Comparison of ENCODE assay signal across 9 mouse cellular contexts in the genomic region with DNA sequence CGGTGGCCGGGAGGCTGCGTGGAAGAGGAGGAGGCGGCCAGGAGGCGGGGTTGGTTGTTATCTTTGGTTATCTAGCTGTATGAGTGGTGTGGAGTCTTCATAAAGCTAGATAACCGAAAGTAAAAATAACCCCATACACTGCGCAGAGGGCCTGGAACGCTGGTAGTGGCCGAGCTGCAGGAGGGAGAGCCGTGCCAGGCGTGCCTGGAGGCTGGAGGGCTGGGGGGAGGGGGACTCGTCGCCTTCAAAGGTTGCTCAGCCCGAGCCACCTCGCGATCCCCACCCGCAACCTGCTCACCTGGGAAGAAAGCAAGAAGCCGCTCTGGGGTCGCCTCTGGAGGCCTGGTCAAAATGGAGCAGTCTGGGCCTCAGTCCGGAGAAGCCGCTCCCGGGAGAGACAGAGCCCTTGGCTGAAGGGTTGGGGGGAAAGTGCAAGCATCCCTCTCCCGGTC. TPM values are rescaled to one million over a fixed set of nuclear protein-coding genes. Genes with fewer than 3 reads are reported as not detected.
DNase-seq lines count a peak whose midpoint lies in the region; ATAC-seq and TF ChIP-seq lines count a peak whose summit lies in the region.
"Had no signal": no experiment of that assay in that cellular context is flagged by ENCODE, and none has a peak within 500 bp of the region (broad histone marks: within the 10 kb centered on the region; RNA-seq: fewer than 3 reads in every experiment).

No protein-coding gene starts in this region.

- in situ Hi-C loops in CH12.LX (cut with MboI; ENCODE audit: low pct_ligation_motif_present, low pct_unique_long_range_greater_than_20kb, low sequenced_read_pairs), result no loop called here

- H3K9ac ChIP-seq in CH12.LX (ENCODE audit: insufficient read depth, low read depth), result no peak overlapping the region
- no peak overlapping the region for H3K9ac ChIP-seq in embryonic facial prominence, embryonic 15.5 days
- no peak overlapping the region for H3K9ac ChIP-seq in limb, embryonic 15.5 days
- H3K9ac ChIP-seq in stomach, embryonic 14.5 days (replicated peaks; ENCODE audit: low read depth, low read length), result no peak overlapping the region

- TF ChIP-seq CTCF in CH12.LX (conservative IDR thresholded peaks at IDR 0.05 in 1 of 2, IDR thresholded peaks at IDR 0.05 in 1 of 2; ENCODE audit: low read depth in 2 of 2, low read length in 2 of 2), result no peak

- ATAC-seq in embryonic facial prominence, embryonic 15.5 days (ENCODE audit: insufficient number of reproducible peaks, low FRiP score, low TSS enrichment, low read depth), result no peak
- no peak for ATAC-seq in limb, embryonic 15.5 days (ENCODE audit: insufficient number of reproducible peaks, low FRiP score, low TSS enrichment, low read depth)
- no peak for ATAC-seq in stomach, embryonic 14.5 days (ENCODE audit: insufficient number of reproducible peaks, insufficient read depth, low FRiP score, low read depth)

- peaks cover 20% of the 10 kb centered on the region for H3K4me1 ChIP-seq in heart, embryonic 10.5 days
- no peaks in the 10 kb centered on the region; a peak in 1 of 4 replicates for H3K4me1 ChIP-seq in CH12.LX (ENCODE audit: control insufficient read depth in 1 of 2, insufficient read depth in 2 of 2)
- H3K4me1 ChIP-seq in embryonic facial prominence, embryonic 15.5 days, result peaks cover 21% of the 10 kb centered on the region
- peaks cover 17% of the 10 kb centered on the region for H3K4me1 ChIP-seq in limb, embryonic 15.5 days
- H3K4me1 ChIP-seq in stomach, embryonic 14.5 days (ENCODE audit: control insufficient read depth, insufficient read depth, low read length), result peaks cover 6% of the 10 kb centered on the region; the same call in 1 of the 2 replicates

- no peak for TF ChIP-seq POLR2A in CH12.LX (IDR thresholded peaks at IDR 0.05; ENCODE audit: low read depth, low read length)

- under 1% methylated on average over 23 of the region's 23 CpGs for WGBS in heart, embryonic 10.5 days
- WGBS in embryonic facial prominence, embryonic 15.5 days, result under 1% methylated on average over 23 of the region's 23 CpGs
- under 1% methylated on average over 23 of the region's 23 CpGs for WGBS in limb, embryonic 15.5 days
- under 1% methylated on average over 23 of the region's 23 CpGs for WGBS in stomach, embryonic 14.5 days

- no peak overlapping the region for H3K27ac ChIP-seq in heart, embryonic 10.5 days
- H3K27ac ChIP-seq in CH12.LX (ENCODE audit: insufficient read depth, low read depth), result no peak overlapping the region
- no peak overlapping the region for H3K27ac ChIP-seq in embryonic facial prominence, embryonic 15.5 days (replicated peaks)
- no peak overlapping the region for H3K27ac ChIP-seq in limb, embryonic 15.5 days
- H3K27ac ChIP-seq in stomach, embryonic 14.5 days (ENCODE audit: low read length), result no peak overlapping the region

- no peak for TF ChIP-seq RAD21 in CH12.LX (IDR thresholded peaks at IDR 0.05; ENCODE audit: low read depth, low read length)

- H3K27me3 ChIP-seq in heart, embryonic 10.5 days (ENCODE audit: insufficient read depth, poor library complexity, severe bottlenecking), result peaks cover 100% of the 10 kb centered on the region
- H3K27me3 ChIP-seq in CH12.LX (replicated peaks), result peaks cover 92% of the 10 kb centered on the region
- H3K27me3 ChIP-seq in embryonic facial prominence, embryonic 15.5 days, result peaks cover 96% of the 10 kb centered on the region
- H3K27me3 ChIP-seq in limb, embryonic 15.5 days, result peaks cover 97% of the 10 kb centered on the region
- peaks cover 73% of the 10 kb centered on the region for H3K27me3 ChIP-seq in stomach, embryonic 14.5 days (ENCODE audit: control insufficient read depth, insufficient read depth, low read length)

- H3K4me2 ChIP-seq in CH12.LX (ENCODE audit: insufficient read depth, low read depth, poor library complexity, severe bottlenecking), result peak overlapping the region; percentile 56; the same call in 1 of the 2 replicates
- peak overlapping the region; percentile 43 for H3K4me2 ChIP-seq in embryonic facial prominence, embryonic 15.5 days (replicated peaks)
- H3K4me2 ChIP-seq in limb, embryonic 15.5 days, result peak overlapping the region; percentile 32
- H3K4me2 ChIP-seq in stomach, embryonic 14.5 days (replicated peaks; ENCODE audit: low read depth, low read length), result peak overlapping the region; percentile 18; the same call in 1 of the 2 replicates

- peak overlapping the region; percentile 48 for H3K4me3 ChIP-seq in heart, embryonic 10.5 days
- H3K4me3 ChIP-seq in CH12.LX (replicated peaks in 1 of 3; ENCODE audit: low read depth in 2 of 3, low read length in 2 of 3, poor library complexity in 1 of 3), result no peak overlapping the region
- peak overlapping the region; percentile 28 for H3K4me3 ChIP-seq in embryonic facial prominence, embryonic 15.5 days (replicated peaks)
- peak overlapping the region; percentile 23 for H3K4me3 ChIP-seq in limb, embryonic 15.5 days
- H3K4me3 ChIP-seq in stomach, embryonic 14.5 days (ENCODE audit: low read depth, low read length), result peak overlapping the region; percentile 18; the same call in 1 of the 2 replicates

- H3K36me3 ChIP-seq in heart, embryonic 10.5 days, result no peaks in the 10 kb centered on the region
- H3K36me3 ChIP-seq in CH12.LX (replicated peaks in 1 of 2; ENCODE audit: control insufficient read depth in 1 of 2, insufficient read depth in 1 of 2, low read length in 1 of 2), result no peaks in the 10 kb centered on the region
- H3K36me3 ChIP-seq in embryonic facial prominence, embryonic 15.5 days, result no peaks in the 10 kb centered on the region
- no peaks in the 10 kb centered on the region for H3K36me3 ChIP-seq in limb, embryonic 15.5 days
- no peaks in the 10 kb centered on the region for H3K36me3 ChIP-seq in stomach, embryonic 14.5 days (ENCODE audit: control insufficient read depth, insufficient read depth, low read length)

- DNase-seq in heart, embryonic 10.5 days (ENCODE audit: low spot score), result no peak
- no peak for DNase-seq in heart, adult 8-10 months (ENCODE audit: low spot score)
- no peak for DNase-seq in CH12.LX (ENCODE audit: extremely low read depth)
- no peak for DNase-seq in embryo, embryonic 9.5 days (ENCODE audit: extremely low spot score)
- no peak for DNase-seq in layer of hippocampus, adult 9-10 months (ENCODE audit: low spot score)

- no peaks in the 10 kb centered on the region for H3K79me2 ChIP-seq in CH12.LX (replicated peaks; ENCODE audit: control insufficient read depth, extremely low read depth, insufficient read depth, poor library complexity, severe bottlenecking)

- no peaks in the 10 kb centered on the region for H3K9me3 ChIP-seq in heart, embryonic 10.5 days
- peaks cover 9% of the 10 kb centered on the region for H3K9me3 ChIP-seq in CH12.LX (replicated peaks; ENCODE audit: low read length)
- no peaks in the 10 kb centered on the region for H3K9me3 ChIP-seq in embryonic facial prominence, embryonic 15.5 days (replicated peaks)
- no peaks in the 10 kb centered on the region for H3K9me3 ChIP-seq in limb, embryonic 15.5 days
- no peaks in the 10 kb centered on the region for H3K9me3 ChIP-seq in stomach, embryonic 14.5 days (ENCODE audit: control insufficient read depth, low read depth, low read length)

- dilution Hi-C loops in CH12.LX (cut with MboI; ENCODE audit: extremely low pct_ligation_motif_present, extremely low pct_unique_long_range_greater_than_20kb, low sequenced_read_pairs), result no loop called here

- TF ChIP-seq EP300 in CH12.LX (IDR thresholded peaks at IDR 0.05; ENCODE audit: low read length), result no peak

TF ChIP-seq in CH12.LX, 34 proteins besides CTCF, POLR2A, EP300 and RAD21:
- TF ChIP-seq MEF2A (IDR thresholded peaks at IDR 0.05; ENCODE audit: borderline replicate concordance, low read depth, low read length), result no peak

RNA-seq across cellular contexts. Expression of gene Rhbg, which starts 38.9 kb away (rescaled TPM):
- polyA plus RNA-seq in heart, embryonic 10.5 days (2016; fragmentation: Nextera tagmentation; extraction: Ambion mirVana), result 0.09 and 8.2 TPM in 2 replicates
- not detected for total RNA-seq in heart, adult 8-10 months (2022)
- total RNA-seq in CH12.LX (2012; rRNA removed) (0.08 TPM in 1 of 2 replicates, not detected in the other), CH12.LX (2014; rRNA removed) (not detected in 2 replicates)
- not detected in 2 replicates for polyA plus RNA-seq in CH12.LX (2012; ENCODE audit: insufficient read length, low read depth)
- 15.8 and 20.1 TPM in 2 replicates for polyA plus RNA-seq in embryonic facial prominence, embryonic 15.5 days (2015; fragmentation: Nextera tagmentation; extraction: Ambion mirVana)
- 24.1 and 25.6 TPM in 2 replicates for polyA plus RNA-seq in limb, embryonic 15.5 days (2015; fragmentation: Nextera tagmentation; extraction: Ambion mirVana)
- 3.2 and 4.2 TPM in 2 replicates for polyA plus RNA-seq in stomach, embryonic 14.5 days (2014; fragmentation: Nextera tagmentation; extraction: Ambion mirVana)
- total RNA-seq: hematopoietic stem cell, adult 5-6 weeks had no signal

Comparison
In these comparisons a context has a peak if more than half of its experiments do, and no peak if none do; other contexts are left out.
1. H3K4me3 ChIP-seq: peak in heart, embryonic 10.5 days (single experiment), embryonic facial prominence, embryonic 15.5 days (single experiment), limb, embryonic 15.5 days (single experiment) and stomach, embryonic 14.5 days (single experiment); none in CH12.LX (0 of 3).
2. Peak in every context shown above with its lines, with median percentiles within 50 percentile points of each other: H3K4me2 ChIP-seq.